Mouse (Mus musculus): ENCODE measurements around the gene Igf2r. TPM values are rescaled to one million over a fixed set of nuclear protein-coding genes. Genes with fewer than 3 reads are reported as not detected.
"Not testable (repeated sequence)": the region's sequence is repeated elsewhere in the genome, so short reads cannot be mapped to it uniquely, and the experiment has no call there.

The Igf2r gene
- polyA plus RNA-seq, 1 experiment from 2014 or later: 11.2 TPM

GRCm38 (mm10) chr17:12702901-12703300 lies 66.6 kb downstream of the Igf2r start:
- 96% methylated on average over 5 of the region's 5 CpGs for WGBS
- no peaks in the 10 kb centered on the region for H3K27me3 ChIP-seq
- no peak overlapping the region for H3K4me2 ChIP-seq (replicated peaks)
- H3K27ac ChIP-seq: no peak overlapping the region
- ATAC-seq: no peak
- H3K9me3 ChIP-seq: no peaks in the 10 kb centered on the region
- peaks cover 82% of the 10 kb centered on the region for H3K36me3 ChIP-seq
- H3K4me1 ChIP-seq (replicated peaks): no peaks in the 10 kb centered on the region
- no peak overlapping the region for H3K9ac ChIP-seq (replicated peaks)
- no peak overlapping the region for H3K4me3 ChIP-seq (replicated peaks)

- WGBS: 99% methylated on average over 6 of the region's 6 CpGs
- no peaks in the 10 kb centered on the region for H3K27me3 ChIP-seq
- no peaks in the 10 kb centered on the region for H3K4me1 ChIP-seq (replicated peaks)
- no peak overlapping the region for H3K4me3 ChIP-seq (replicated peaks)
- peaks cover 98% of the 10 kb centered on the region for H3K36me3 ChIP-seq
- no peak overlapping the region for H3K9ac ChIP-seq (replicated peaks)
- no peak for ATAC-seq
- H3K27ac ChIP-seq: no peak overlapping the region
- H3K4me2 ChIP-seq (replicated peaks): no peak overlapping the region
- H3K9me3 ChIP-seq: no peaks in the 10 kb centered on the region
Measured at GRCm38 (mm10) chr17:12700373-12700772, 69.1 kb downstream of the Igf2r start.

- Histone ChIP-seq H3K9ac (replicated peaks) (no peak overlapping the region), H3K27me3 (no peaks in the 10 kb centered on the region), H3K27ac (no peak overlapping the region), H3K9me3 (no peaks in the 10 kb centered on the region), H3K4me3 (replicated peaks) (no peak overlapping the region), H3K4me2 (replicated peaks) (no peak overlapping the region), H3K4me1 (replicated peaks) (no peaks in the 10 kb centered on the region), H3K36me3 (peaks cover 98% of the 10 kb centered on the region)
- 97% methylated on average over 7 of the region's 7 CpGs for WGBS
- ATAC-seq: no peak
Measured at GRCm38 (mm10) chr17:12691899-12692298, 77.6 kb downstream of the Igf2r start.

- Histone ChIP-seq H3K9me3 (no peaks in the 10 kb centered on the region), H3K27ac (no peak overlapping the region), H3K4me1 (replicated peaks) (no peaks in the 10 kb centered on the region), H3K4me3 (replicated peaks) (no peak overlapping the region), H3K27me3 (no peaks in the 10 kb centered on the region), H3K9ac (replicated peaks) (no peak overlapping the region), H3K4me2 (replicated peaks) (no peak overlapping the region), H3K36me3 (peaks cover 100% of the 10 kb centered on the region)
- 77% methylated on average over 3 of the region's 3 CpGs for WGBS
- no peak for ATAC-seq
Measured at GRCm38 (mm10) chr17:12689537-12689936, 79.9 kb downstream of the Igf2r start.

- H3K4me3 ChIP-seq (replicated peaks): no peak overlapping the region
- H3K4me2 ChIP-seq (replicated peaks): no peak overlapping the region
- ATAC-seq: no peak
- H3K9me3 ChIP-seq: no peaks in the 10 kb centered on the region
- WGBS: 96% methylated on average over 20 of the region's 20 CpGs
- no peaks in the 10 kb centered on the region for H3K27me3 ChIP-seq
- H3K9ac ChIP-seq (replicated peaks): no peak overlapping the region
- H3K36me3 ChIP-seq: peaks cover 100% of the 10 kb centered on the region
- H3K4me1 ChIP-seq (replicated peaks): no peaks in the 10 kb centered on the region
- no peak overlapping the region for H3K27ac ChIP-seq
Measured at GRCm38 (mm10) chr17:12688427-12689110, 80.9 kb downstream of the Igf2r start.

- no peak overlapping the region for H3K9ac ChIP-seq (replicated peaks)
- no peak overlapping the region for H3K27ac ChIP-seq
- H3K4me3 ChIP-seq (replicated peaks): no peak overlapping the region
- H3K4me1 ChIP-seq (replicated peaks): no peaks in the 10 kb centered on the region
- WGBS: 93% methylated on average over 7 of the region's 7 CpGs
- peaks cover 81% of the 10 kb centered on the region for H3K36me3 ChIP-seq
- no peaks in the 10 kb centered on the region; the same call in 1 of the 2 replicates for H3K9me3 ChIP-seq
- no peak overlapping the region for H3K4me2 ChIP-seq (replicated peaks)
- H3K27me3 ChIP-seq: no peaks in the 10 kb centered on the region
- no peak for ATAC-seq
Measured at GRCm38 (mm10) chr17:12684928-12685624, 84.4 kb downstream of the Igf2r start.

- Histone ChIP-seq H3K4me1 (replicated peaks) (no peaks in the 10 kb centered on the region), H3K27me3 (no peaks in the 10 kb centered on the region), H3K27ac (no peak overlapping the region), H3K4me3 (replicated peaks) (no peak overlapping the region), H3K9ac (replicated peaks) (no peak overlapping the region), H3K36me3 (peaks cover 77% of the 10 kb centered on the region), H3K9me3 (peaks cover 2% of the 10 kb centered on the region; the same call in 1 of the 2 replicates), H3K4me2 (replicated peaks) (no peak overlapping the region)
- ATAC-seq: no peak
- 85% methylated on average over 4 of the region's 4 CpGs for WGBS
Measured at GRCm38 (mm10) chr17:12684412-12684811, 85.1 kb downstream of the Igf2r start.

GRCm38 (mm10) chr17:12683582-12683981 lies 85.9 kb downstream of the Igf2r start:
- WGBS: 91% methylated on average over 13 of the region's 13 CpGs
- H3K4me1 ChIP-seq (replicated peaks): no peaks in the 10 kb centered on the region

GRCm38 (mm10) chr17:12678261-12678660 lies 91.2 kb downstream of the Igf2r start:
- Histone ChIP-seq H3K4me1 (replicated peaks) (no peaks in the 10 kb centered on the region), H3K36me3 (peaks cover 16% of the 10 kb centered on the region), H3K9ac (replicated peaks) (no peak overlapping the region), H3K27me3 (no peaks in the 10 kb centered on the region), H3K9me3 (peaks cover 2% of the 10 kb centered on the region; the same call in 1 of the 2 replicates), H3K4me3 (replicated peaks) (no peak overlapping the region), H3K4me2 (replicated peaks) (no peak overlapping the region), H3K27ac (no peak overlapping the region)
- no peak for ATAC-seq

More at GRCm38 (mm10) chr17:12683582-12683981, 85.9 kb downstream of the Igf2r start:
- Histone ChIP-seq H3K4me3 (replicated peaks) (no peak overlapping the region), H3K36me3 (peaks cover 69% of the 10 kb centered on the region), H3K4me2 (replicated peaks) (no peak overlapping the region), H3K27me3 (no peaks in the 10 kb centered on the region), H3K9ac (replicated peaks) (no peak overlapping the region), H3K27ac (no peak overlapping the region), H3K9me3 (peaks cover 2% of the 10 kb centered on the region; the same call in 1 of the 2 replicates)
- no peak for ATAC-seq

GRCm38 (mm10) chr17:12677139-12677538 lies 92.3 kb downstream of the Igf2r start:
- Histone ChIP-seq H3K27me3 (no peaks in the 10 kb centered on the region), H3K9ac (replicated peaks) (no peak overlapping the region), H3K4me2 (replicated peaks) (no peak overlapping the region), H3K27ac (no peak overlapping the region), H3K4me3 (replicated peaks) (no peak overlapping the region), H3K4me1 (replicated peaks) (no peaks in the 10 kb centered on the region), H3K9me3 (peaks cover 2% of the 10 kb centered on the region; the same call in 1 of the 2 replicates), H3K36me3 (peaks cover 9% of the 10 kb centered on the region; the same call in 1 of the 2 replicates)
- no peak for ATAC-seq

- H3K9ac ChIP-seq (replicated peaks): no peak within 1 kb of the TSS
- H3K9me3 ChIP-seq: peaks cover 2% of the 10 kb centered on the region; the same call in 1 of the 2 replicates
- WGBS: 87% methylated on average over 7 of the region's 7 CpGs
- H3K27me3 ChIP-seq: no peaks in the 10 kb centered on the region
- no peak within 1 kb of the TSS for H3K27ac ChIP-seq
- peaks cover 5% of the 10 kb centered on the region; the same call in 1 of the 2 replicates for H3K36me3 ChIP-seq
- H3K4me3 ChIP-seq (replicated peaks): no peak within 1 kb of the TSS
- H3K4me2 ChIP-seq (replicated peaks): no peak within 1 kb of the TSS
- ATAC-seq: no peak
- H3K4me1 ChIP-seq (replicated peaks): no peaks in the 10 kb centered on the region
Measured at GRCm38 (mm10) chr17:12675646-12676045, 93.8 kb downstream of the Igf2r start, which contains the start of gene Slc22a1. TSS of gene Slc22a1 (minus strand) at chr17:12675829.

GRCm38 (mm10) chr17:12674980-12675379 lies 94.5 kb downstream of the Igf2r start:
- H3K9ac ChIP-seq (replicated peaks); H3K4me1 ChIP-seq (replicated peaks); H3K36me3 ChIP-seq; H3K27ac ChIP-seq; H3K27me3 ChIP-seq; ATAC-seq; H3K4me3 ChIP-seq (replicated peaks); H3K9me3 ChIP-seq; H3K4me2 ChIP-seq (replicated peaks): not testable (repeated sequence)
- WGBS: 94% methylated on average over 7 of the region's 7 CpGs

All from midbrain, embryonic 13.5 days (tissue).